Mouse (Mus musculus) embryo, embryonic 11 days (tissue): ENCODE measurements at regions not wholly inside any gene's neighbourhood (a gene's known extent, or its start where the extent isn't known, plus 50 kb on each side); places are given as distances from the start of the nearest gene placed in this dataset.
A peak's percentile ranks its signal among the peaks of the same experiment; 100 is the strongest.

ENCODE experiments used
- DNase-seq: peaks from one replicate; pipeline ENCODE4 v3.0.0-alpha.2; 2015

DNA sequence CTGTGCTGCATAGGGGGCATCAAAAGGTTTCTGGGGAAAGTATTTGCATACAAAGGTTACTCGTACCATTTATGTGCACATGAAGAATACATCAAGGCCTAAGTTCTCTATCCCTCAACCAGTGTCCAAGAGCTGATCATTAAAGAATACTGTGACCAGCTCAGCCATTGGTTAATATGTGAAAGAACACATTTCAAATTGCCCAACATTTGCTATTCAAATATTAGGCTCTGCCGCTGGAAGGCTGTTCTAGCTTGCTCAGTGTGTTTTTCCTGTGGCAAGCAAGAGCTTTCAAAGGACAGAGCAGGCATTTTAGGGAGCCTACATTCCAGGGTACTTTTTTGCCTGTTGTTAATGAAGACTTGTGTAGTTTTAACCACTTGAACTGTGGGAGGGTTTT is 220.8 kb downstream of the Ahr start:
- DNase-seq: no peak

DNA sequence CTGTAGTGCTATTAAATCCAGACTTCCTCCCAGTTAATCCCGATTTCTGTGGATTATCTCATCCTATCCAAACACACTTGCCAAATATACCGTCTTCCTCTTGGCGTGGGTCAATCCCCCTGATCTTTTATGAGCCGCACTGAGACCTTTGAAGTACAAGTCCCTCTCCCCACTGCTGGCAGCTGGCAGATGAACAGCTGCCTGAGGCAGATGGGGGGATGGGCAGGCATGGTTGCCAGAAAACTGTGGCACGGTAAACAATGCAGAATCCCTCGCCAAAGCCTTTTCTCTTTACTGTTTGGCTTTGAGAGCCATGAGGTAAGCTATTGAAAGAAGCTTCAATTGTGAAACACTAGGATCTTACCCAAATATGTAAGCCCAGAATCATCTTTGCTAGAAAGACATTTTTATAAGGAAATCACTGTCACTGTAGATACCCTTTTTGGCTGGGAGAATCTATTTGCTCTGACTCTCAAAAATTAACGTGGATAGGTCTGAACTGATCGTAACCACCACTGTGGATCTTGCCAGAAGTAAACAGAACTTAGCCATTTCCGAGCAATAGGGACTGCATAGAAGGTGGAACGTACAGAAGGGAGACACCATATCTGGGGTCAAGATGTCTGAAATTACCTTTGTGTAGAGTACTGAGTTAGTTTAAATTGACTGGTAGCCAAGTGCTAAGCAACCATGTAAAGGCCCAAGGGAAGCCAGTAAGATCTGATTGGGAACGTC is 221.5 kb downstream of the Ahr start:
- DNase-seq: peak; percentile 58

DNA sequence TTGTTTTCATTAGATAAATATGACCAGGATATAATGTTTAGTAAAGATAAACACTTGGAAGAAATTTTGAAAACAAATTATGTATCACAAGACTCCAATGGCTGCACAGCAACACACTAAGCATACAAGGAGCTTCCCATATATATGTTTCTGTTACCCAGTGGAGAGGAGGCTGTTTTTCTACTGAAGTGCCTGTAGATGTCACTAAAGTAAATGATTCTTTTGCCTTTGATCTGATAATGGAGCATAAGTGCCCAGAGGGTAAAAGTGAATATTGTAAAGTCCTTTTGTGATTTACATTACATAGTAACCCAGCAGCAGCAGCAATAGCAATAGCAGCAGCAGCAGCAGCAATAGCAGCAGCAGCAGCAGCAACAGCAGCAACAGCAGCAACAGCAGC is 226.3 kb downstream of the Ahr start:
- peak; percentile 26 for DNase-seq

DNA sequence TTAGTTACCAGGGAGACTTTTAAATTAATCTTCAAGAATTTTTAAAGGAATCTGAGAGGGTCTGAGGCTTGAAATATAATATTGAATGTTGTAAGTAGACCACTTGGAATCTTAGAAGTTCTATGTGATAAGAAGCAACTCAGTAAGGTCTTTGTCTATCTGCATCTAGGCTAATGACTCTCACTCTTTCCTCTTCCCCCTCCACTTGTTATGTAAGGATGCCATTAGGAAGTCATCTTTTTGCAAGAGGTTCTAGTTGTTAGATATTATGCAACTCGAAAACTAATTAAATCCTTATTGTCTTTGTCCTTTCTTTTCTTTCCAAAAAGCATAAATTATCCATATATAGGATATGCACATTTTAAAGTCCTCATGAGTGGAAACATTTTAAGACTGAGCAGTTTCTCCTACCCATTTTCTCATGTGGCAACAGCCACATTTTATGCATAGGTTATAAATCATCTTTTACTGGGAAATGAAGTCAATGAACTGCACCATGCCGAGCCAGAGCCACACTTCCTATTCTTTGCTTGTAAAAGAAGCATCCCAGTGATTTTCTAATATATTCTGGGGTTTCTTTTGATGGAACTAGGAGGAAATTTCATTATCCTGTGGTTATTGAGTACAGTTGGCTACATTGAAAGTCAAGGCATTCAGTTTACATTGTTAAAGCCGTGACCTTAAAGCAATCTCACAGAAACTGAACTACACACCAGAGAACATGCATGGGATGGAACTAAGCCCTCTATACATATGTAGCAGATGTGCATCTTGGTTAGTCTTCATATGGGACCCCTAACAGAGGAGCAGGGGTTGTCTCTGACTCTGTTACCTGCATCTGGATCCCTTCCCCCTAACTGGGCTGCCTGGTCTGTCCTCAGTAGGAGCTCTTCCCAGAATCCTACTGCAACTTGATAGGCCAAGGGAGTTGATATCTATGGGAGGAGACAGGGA is 230.8 kb downstream of the Ahr start:
- no peak for DNase-seq

DNA sequence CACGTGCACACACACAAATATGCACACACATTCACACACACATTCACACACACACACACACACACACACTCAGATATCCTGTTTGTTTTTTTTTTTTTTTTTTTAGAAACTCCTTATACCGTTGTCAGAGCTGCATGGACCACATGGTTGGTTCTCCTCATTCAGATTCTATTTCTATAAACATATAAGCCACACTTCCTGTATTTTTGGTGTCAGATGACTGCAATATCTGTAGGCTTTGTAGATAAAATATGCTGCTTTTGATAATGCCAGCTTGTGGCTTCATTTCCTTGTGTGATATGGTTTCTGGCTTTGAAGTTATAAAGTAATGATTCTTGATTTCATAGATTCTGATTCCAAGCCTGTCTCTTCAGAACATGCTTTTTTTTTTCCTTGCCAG is 231.7 kb downstream of the Ahr start:
- DNase-seq: no peak

DNA sequence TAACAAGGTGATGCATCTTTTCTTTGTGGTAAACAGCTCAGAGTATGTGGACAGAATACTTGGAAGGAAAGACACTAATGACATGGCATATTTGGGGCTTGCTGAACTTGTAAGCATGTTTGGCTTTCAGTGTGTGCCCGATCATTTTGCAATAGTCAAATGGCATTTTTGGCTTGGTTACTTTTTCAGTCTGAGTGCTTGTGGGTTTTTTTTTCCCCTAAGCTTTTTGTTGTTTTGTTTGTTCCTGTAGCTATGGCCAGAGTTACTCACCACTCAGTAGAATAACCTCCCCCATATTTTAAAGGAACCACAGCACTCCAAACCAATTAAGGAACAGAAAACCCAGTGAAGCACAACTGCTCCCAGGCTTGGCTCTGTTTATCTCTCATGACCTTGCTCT is 240.2 kb downstream of the Ahr start:
- DNase-seq: no peak

DNA sequence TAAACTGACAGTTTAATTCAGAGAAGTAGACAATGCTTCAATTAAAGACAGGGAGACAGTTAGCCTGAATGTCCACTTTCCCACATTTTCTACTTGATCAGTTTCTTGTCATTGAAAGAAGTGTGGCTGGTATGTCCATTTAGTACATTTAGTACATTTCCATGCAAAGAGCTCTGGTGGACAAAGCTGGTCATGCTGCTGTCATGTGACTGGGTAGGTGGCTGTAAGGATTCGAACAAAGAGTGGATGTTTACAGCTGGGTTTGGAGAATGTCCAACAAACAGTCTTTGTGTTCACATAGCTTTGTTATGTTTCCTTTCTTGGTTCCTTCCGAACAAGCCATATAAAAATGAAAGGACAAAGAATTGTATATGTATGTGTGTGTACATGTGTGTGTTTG is 241.3 kb downstream of the Ahr start:
- DNase-seq: no peak

DNA sequence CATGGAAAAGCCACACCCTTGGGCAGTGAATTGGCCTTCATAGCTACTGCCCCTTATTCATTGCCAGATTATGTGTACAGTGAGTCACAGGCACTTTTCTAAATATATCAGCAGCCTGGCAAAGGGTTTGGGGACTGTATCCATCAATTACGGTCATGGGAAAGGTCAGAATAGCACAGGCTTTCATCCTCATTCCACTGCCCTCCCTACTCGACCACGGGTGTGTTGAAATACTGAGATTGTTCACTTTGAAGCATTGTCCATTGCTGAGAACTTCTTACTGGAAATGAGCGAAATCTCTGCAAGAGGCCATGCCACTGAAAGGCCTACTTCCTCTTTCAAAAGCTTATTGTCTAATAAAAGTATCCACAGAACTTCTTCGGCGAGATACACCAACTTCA is 242.9 kb downstream of the Ahr start:
- no peak for DNase-seq

DNA sequence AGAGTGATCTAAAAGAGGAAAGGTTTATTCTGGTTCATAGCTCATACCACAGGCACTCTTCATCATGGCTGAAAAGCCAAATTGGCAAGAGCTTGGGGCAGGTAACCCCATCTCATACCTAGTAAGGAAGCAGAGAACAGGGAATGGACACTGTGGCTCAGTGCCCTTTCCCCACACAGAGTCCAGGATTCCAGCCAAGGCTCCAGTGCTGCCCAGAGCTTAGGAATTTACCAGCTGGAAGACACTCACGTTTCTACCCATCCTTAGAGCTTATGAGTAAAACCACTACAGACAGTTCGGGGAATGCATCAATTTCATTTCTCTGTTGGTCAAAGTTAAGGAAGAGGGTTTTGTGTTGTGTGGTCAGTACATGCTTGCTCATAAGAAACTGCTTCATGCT is 241.0 kb downstream of the Snx13 start:
- no peak for DNase-seq

DNA sequence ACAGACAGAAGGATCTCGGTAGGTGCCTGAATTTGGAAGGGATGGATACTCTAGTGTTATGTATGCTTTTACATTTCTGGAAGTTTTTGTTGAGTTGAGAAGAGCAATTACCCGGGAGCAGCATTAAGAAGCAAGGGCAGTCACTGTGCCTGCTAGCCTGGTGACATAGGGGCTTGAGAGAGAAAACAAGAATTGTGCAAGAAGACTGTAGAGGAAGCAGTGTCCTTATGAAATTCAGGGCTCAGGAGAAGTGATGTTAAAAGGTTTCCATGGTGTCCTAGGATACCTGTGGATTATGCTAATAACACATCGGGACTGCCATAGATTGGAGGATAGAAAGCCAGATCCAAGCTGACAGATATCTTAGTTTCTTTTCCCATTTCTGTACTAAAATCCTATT is 240.6 kb downstream of the Snx13 start:
- DNase-seq: no peak

DNA sequence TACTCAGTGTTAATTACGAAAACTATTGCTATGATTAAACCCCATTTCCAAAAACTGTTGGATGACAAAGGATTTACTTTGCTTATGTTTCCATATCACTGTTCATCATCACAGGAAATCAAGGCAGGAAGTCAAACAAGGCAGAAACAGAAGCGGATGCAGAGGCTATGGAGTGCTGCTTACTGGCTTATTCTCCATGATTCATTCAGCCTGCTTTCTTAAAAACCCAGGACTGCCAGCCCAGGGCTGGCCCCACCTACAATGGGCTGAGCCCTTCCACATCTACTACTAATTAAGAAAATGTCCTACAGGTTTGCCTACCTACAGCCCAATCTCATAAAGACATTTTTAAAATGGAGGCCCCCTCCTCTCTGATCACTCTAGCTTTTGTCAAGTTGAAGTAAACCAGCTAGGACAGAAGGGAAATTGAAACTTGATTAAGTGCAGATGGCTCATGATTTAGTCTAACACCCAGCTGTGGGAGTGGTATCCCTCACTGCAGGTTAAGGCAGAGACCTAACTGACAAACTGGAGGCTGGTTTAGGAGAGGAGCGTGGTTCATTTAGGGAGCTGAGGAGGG is 240.1 kb downstream of the Snx13 start:
- no peak for DNase-seq

DNA sequence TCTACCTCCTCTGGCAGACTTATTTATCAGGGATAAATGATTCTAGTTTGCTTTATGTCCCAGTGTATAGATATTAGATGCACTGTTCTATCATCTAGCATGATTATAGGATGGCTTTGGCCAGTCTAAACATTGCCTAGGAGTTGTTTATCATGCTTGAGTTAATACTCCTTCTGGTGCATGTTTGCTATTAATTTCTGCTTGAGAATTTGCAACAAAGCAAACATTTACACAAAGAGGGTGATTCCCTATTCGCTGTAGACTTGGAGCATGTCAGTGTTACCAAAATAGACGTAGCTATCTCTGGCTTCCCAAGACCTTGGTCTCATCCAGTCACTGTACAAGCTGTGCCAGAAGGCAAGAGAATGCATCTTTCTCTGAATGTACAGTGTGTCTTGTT is 237.4 kb downstream of the Snx13 start:
- no peak for DNase-seq

DNA sequence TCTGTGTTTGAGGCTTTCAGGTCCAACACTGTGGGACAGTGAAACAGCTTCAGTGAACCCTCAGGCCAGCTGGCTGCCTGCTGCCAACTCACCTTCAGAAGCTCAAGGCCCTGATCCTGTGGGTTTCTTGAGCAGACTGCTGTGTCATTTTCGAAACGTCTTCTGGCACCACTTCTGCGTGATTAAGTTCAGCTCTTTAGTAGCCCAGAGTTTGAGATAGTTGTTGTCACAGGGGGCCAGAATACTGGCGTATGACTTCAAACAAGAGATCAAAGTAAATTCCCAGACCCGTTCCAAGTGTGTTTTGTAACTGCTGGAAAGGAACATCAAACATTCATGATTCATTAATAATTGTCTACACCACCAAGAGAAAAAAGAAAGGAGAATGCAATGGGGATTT is 236.9 kb downstream of the Snx13 start:
- DNase-seq: no peak

DNA sequence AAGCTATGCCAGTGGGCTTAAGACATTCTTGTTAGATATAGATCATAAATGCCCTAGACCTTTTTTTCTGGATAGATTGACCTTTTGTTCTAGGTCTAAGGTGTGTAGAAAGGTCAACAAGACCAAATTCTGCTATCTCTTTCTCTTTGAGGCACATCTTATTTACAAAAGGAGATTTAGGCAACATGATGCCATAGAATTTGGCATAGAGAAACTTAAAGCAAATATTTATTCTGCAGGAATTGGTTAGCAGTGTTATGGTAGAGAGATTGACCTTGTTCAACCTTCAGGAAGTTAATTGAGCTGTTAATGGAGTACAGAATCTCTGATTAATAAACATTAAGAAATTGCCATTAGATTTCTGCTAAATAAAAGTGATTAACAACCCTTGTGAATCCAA is 236.4 kb downstream of the Snx13 start:
- DNase-seq: no peak

DNA sequence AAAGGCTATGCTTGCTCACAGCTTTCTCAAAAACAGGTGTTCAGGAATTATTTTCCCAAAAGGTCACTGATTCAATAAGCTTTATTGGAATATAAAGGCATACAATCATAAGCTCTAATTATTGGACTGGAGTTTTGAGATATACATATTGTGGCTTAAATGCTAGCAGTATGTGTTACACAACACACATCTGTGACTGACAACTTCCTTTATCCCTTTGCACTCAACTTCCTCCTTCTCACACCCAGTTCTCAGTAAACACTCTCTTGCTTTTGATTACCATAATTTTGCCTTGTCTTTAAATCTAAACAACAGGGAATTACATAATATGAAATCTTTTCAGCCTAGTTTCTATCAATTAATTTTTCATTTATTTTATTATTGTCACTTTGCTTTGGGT is 222.5 kb downstream of the Snx13 start:
- no peak for DNase-seq

DNA sequence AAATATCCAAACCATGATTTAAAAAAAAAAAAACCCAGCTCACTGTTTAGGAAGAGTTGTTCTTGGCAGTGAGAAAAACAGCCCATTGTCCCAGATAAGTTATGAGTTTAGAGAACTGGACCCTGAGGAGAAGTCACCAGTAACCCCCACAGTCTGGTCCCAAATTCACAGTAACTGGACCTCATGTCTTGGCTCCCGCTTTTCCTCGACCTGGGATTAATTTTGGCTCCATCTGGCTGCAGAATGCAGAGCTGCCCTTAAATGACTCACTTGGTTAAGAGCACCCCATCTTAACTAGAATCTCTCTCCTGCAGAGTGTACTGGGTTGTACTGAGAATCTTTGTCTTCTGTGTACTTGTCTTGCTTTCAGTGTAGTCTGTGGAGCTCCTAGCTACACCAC is 221.0 kb downstream of the Snx13 start:
- no peak for DNase-seq

DNA sequence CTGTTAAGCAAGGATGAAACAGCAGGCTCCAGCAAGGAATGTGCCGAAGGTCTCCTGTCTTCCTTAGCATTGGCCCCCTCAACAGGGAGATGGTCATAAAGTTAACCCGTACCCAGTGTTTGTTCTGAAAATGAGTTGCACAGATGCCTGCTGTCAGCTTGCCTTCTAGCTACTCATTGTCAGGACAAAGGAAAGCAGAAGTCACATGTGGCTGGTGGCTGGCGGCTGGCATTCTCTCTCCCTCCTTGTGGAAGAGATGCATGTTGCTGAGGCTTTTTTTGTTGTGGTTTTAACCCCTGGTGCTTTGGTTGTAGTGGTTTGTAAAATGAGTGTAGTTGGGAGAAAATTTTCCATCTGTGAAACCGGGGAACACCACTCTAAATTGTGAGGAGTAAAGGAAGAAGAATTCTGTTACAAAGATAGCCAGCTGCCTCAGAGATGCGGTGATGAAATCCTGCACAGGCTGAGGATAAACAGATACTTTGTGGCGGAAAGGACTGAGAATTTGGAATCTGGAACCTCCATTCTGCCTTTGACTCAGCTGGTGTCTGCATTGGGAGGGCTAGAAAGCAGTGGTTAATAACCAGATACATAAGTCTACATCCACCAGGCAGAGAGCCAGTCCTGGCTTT is 220.2 kb downstream of the Snx13 start:
- DNase-seq: no peak

DNA sequence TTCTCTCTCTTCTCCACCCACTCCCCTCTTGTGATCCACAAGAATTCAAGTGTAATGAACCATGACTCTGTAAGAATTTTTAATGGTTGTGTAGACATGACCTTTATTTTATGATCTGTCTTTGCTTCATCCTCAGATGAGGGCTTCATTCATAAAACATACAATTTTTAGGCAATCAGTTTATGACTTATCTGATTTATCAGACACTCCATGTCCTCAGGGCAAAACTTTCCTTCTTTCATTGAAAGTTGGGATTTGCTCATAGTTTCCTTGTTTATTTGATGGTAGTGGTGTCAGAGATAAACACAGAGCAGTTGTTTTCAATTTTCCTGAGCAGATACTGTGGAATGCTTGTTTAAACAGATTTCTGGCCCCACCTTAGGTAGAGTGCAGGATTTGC is 212.8 kb downstream of the Snx13 start:
- no peak for DNase-seq

DNA sequence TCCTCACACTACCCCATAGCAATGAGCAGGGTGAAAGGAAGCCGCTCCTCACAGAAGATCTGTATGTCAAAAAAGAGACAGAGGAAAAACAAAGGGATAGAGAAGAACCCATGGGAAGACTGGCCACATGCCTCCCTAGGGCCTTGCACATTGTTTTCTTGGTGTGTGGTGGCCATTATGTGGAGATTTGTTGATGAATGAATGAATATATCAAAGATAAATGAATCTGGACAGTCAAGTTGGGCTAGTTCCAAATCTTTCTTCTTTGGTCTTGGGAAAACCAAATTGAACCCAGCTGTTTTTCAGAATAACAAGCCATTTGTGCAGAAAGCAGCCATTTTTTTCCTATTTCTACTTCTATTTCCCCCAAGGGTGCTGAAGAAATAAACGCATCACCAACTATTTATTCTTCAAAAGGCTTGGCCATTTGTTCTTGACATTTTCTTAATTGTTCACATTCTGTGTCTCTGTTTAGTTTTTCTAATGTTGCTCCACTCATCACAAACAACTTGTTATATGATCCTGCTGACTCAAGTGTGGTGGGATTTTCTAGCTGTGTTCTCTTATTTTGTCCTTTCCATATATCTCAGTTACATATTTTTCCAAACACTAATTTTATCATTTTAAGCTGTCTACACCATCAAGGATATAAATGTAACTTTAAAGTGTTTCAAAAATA is 208.9 kb downstream of the Snx13 start:
- peak; percentile 12 for DNase-seq

DNA sequence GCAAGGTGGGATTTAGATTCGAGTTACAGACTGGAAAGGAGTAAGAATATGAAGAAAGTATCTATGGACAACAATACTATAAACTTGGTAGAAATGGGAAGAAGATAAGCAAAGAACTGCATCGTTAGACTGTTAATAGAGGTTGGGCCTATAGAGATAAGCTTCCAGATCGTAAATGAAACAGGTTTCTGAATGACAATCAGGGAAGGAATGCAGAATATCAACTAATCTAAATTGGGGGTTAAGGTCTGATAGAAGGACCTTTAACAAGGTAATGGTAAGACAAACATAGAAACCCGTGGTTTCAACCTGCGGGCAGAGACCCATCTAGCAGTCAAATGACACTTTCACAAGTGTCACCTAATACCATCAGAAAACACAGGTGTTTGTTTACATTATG is 201.5 kb downstream of the Snx13 start:
- DNase-seq: no peak

DNA sequence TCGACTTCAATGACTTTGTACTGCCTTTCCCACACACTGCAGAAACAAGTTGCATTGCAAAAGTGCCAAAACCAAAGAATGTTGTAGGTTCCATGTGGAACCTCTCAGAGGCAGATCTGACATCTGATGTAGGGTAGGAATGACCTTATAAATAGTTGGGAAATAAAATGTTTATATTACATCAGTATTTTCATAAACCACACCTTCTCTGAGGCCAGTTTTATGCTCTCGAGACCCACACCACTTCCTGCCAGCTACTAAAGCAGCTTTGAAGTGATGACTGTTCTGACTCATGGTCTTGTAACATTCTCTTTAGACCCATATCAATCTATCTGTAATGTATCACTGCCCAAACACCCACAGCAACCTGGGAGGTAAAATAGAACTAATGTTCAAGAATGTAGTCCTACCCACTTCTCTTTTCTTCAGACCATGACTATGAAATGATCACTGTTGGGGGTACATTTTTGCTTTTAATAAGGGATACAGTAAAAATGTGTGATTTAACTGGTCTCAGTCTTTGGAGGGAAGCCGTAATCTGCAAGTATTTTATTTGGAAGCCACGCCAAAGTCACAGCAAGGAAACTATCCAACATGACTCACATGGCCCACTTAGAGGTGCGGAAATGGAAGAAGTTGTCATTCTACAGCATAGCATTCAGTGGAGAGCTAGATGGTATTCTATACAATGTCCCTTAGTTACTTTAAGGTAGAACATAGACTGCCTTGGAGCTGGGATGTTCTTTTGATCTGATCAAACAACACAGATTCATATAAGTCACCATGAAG is 199.4 kb downstream of the Snx13 start:
- no peak for DNase-seq

DNA sequence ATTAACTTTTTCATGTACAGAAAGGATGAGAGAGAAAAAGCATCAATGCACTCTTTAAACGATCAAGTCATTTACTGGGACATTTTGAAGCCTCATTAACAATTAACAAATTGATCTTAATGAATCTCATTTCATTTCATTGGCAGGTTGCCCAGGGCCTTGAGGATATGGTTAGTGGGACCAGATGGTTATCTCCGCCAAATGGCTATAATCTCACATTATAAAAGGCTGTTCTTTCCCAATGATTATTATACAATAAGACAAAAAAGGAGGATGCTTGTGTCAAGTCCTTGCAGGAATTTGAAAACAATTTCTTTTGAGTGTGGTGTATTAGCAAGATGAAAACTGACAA is 185.3 kb downstream of the Snx13 start:
- no peak for DNase-seq
